Mouse (Mus musculus) left cerebral cortex, postnatal 25 days (tissue): ENCODE data around the gene Polr3c. TPM values are rescaled to one million over a fixed set of nuclear protein-coding genes. Genes with fewer than 3 reads are reported as not detected.

ENCODE experiments used
- total RNA-seq, 2 experiments: library from RNA; stranded (reverse); gene quantifications; 2 replicates each; pipeline ENCODE4 v1.2.3; 2021

Gene Polr3c
- total RNA-seq, 2 experiments from 2014 or later, result 25.0 to 27.5 TPM

Other genes with a start within 250 kb of the Polr3c start
- gene Hfe2, start 202.5 kb downstream of the Polr3c start, total RNA-seq, result 1 to 10 TPM in 1 of 2 experiments, under 1 TPM in 1; 0.85 to 1.4 TPM
- gene Txnip, start 169.7 kb downstream of the Polr3c start, total RNA-seq, result 10 to 100 TPM; 18.3 to 18.5 TPM
- not detected for gene Gm16253, start 150.6 kb downstream of the Polr3c start, total RNA-seq
- gene Polr3gl, start 133.4 kb downstream of the Polr3c start, total RNA-seq, result 10 to 100 TPM; 20.7 to 21.2 TPM
- gene Ankrd34a, start 131.0 kb downstream of the Polr3c start, total RNA-seq, result 10 to 100 TPM; 73.5 to 74.2 TPM
- 10 to 100 TPM; 18.6 to 20.5 TPM for gene Lix1l, start 126.5 kb downstream of the Polr3c start, total RNA-seq
- gene Rbm8a, start 97.7 kb downstream of the Polr3c start, total RNA-seq, result 10 to 100 TPM; 34.2 to 46.3 TPM
- gene Pex11b, start 92.3 kb downstream of the Polr3c start, total RNA-seq, result 10 to 100 TPM; 51.6 to 53.3 TPM
- under 1 TPM; 0.28 to 0.34 TPM for gene Gm42957, start 92.2 kb downstream of the Polr3c start, total RNA-seq
- gene Itga10, start 82.0 kb downstream of the Polr3c start, total RNA-seq, result 1 to 10 TPM; 2.3 to 3.5 TPM
- 1 to 10 TPM; 6.8 to 7.0 TPM for gene Ankrd35, start 57.5 kb downstream of the Polr3c start, total RNA-seq
- 10 to 100 TPM; 23.4 to 24.5 TPM for gene Pias3, start 31.2 kb downstream of the Polr3c start, total RNA-seq
- gene Nudt17, start 19.1 kb downstream of the Polr3c start, total RNA-seq, result 10 to 100 TPM in 1 of 2 experiments, 1 to 10 TPM in 1; 7.6 to 10.0 TPM
- gene Rnf115, start within 50 bp of the Polr3c start, total RNA-seq, result 10 to 100 TPM; 68.8 to 70.2 TPM
- gene Pdzk1, start 101.7 kb upstream of the Polr3c start, total RNA-seq, result under 1 TPM; 0.50 to 0.53 TPM
- not detected for gene Cd160, start 101.7 kb upstream of the Polr3c start, total RNA-seq
- gene Gja5, start 177.1 kb upstream of the Polr3c start, total RNA-seq, result 1 to 10 TPM; 1.2 to 2.3 TPM
- 10 to 100 TPM; 44.6 to 46.3 TPM for gene Gpr89, start 177.7 kb upstream of the Polr3c start, total RNA-seq
- gene Gja8, start 198.4 kb upstream of the Polr3c start, total RNA-seq, result not detected